Mouse (Mus musculus) hindbrain, embryonic 16.5 days (tissue): Measurements from ENCODE around the gene Cfap54. TPM values are rescaled to one million over a fixed set of nuclear protein-coding genes. Genes with fewer than 3 reads are reported as not detected.

Experiments used
- ATAC-seq: fragments of 200-750 bp; cut with Nextera tagmentation; 2 replicates; pipeline ENCODE4 v1.8.0; 2017; ENCODE audit warnings: moderate TSS enrichment, moderate library complexity
- H3K27ac ChIP-seq: fragments of 300-500 bp; sonication (generic); 2 replicates; pipeline ENCODE4 v1.5.1; 2014; ENCODE audit warnings: low read depth, mild to moderate bottlenecking, control low read depth, low read length, moderate library complexity
- H3K27me3 ChIP-seq: fragments of 300-500 bp; sonication (generic); replicated peaks from 2 replicates; pipeline ENCODE4 v1.6.1; 2014; ENCODE audit warnings: low read length; ENCODE audit not compliant: control insufficient read depth, insufficient read depth
- H3K36me3 ChIP-seq: fragments of 300-500 bp; sonication (generic); 2 replicates; pipeline ENCODE4 v1.6.1; 2014; ENCODE audit warnings: mild to moderate bottlenecking, low read length, moderate library complexity, mixed read lengths; ENCODE audit not compliant: control insufficient read depth, insufficient read depth
- H3K4me1 ChIP-seq: fragments of 300-500 bp; sonication (generic); 2 replicates; pipeline ENCODE4 v1.6.1; 2014; ENCODE audit warnings: low read depth, low read length; ENCODE audit not compliant: control insufficient read depth, insufficient read depth
- H3K4me2 ChIP-seq: fragments of 300-500 bp; sonication (generic); 2 replicates; pipeline ENCODE4 v1.6.1; 2014; ENCODE audit warnings: mild to moderate bottlenecking, low read length, control low read depth, moderate library complexity
- H3K4me3 ChIP-seq: fragments of 300-500 bp; sonication (generic); 2 replicates; pipeline ENCODE4 v1.5.1; 2014; ENCODE audit warnings: mild to moderate bottlenecking, low read length, control low read depth, moderate library complexity
- H3K9ac ChIP-seq: fragments of 300-500 bp; sonication (generic); 2 replicates; pipeline ENCODE4 v1.6.1; 2014; ENCODE audit warnings: low read depth, mild to moderate bottlenecking, control low read depth, low read length, moderate library complexity
- H3K9me3 ChIP-seq: fragments of 300-500 bp; sonication (generic); 2 replicates; pipeline ENCODE4 v1.6.1; 2014; ENCODE audit warnings: mild to moderate bottlenecking, low read length, moderate library complexity; ENCODE audit not compliant: control insufficient read depth
- WGBS: fragments of 180-500 bp; shearing (Covaris S2); extraction: QIAGEN DNeasy Blood & Tissue Kit; methylation state at CpG from one replicate; pipeline ENCODE4 v1.1.7; 2014; 5-methylcytosine and 5-hydroxymethylcytosine counted together
- polyA plus RNA-seq: library from polyadenylated mRNA; unstranded; fragments of >200 nt; fragmentation: Nextera tagmentation; extraction: Ambion mirVana; gene quantifications from 2 replicates; pipeline ENCODE4 v1.2.1, GENCODE M21; 2015

The Cfap54 gene
- polyA plus RNA-seq, 1 experiment from 2014 or later = 3.3 TPM

DNA sequence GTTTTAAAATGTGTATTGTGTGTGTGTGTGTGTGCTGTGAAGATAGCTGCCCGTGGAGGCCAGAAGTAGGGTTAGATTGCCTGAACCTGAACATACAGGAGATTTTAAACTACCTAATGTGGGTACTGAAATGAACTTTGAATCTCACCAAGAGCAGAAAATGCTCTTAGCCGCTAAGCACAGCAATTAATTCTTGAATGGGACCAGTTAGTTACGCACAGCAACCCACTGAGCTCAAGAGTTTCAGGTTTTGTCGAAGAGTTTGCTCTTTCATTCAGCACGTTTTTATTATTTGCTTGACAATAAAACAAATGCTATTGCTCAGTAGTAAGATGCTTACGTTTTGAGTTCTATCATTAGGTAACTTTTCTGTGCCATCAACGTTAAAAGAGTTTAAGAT is 23.9 kb upstream of the Cfap54 start:
- ATAC-seq = no peak
- WGBS = 66% methylated on average over 7 of the region's 7 CpGs
- Histone ChIP-seq H3K9ac (no peak overlapping the region), H3K9me3 (no peaks in the 10 kb centered on the region), H3K27ac (no peak overlapping the region), H3K4me1 (no peaks in the 10 kb centered on the region), H3K36me3 (no peaks in the 10 kb centered on the region), H3K27me3 (no peaks in the 10 kb centered on the region), H3K4me2 (no peak overlapping the region), H3K4me3 (no peak overlapping the region)

DNA sequence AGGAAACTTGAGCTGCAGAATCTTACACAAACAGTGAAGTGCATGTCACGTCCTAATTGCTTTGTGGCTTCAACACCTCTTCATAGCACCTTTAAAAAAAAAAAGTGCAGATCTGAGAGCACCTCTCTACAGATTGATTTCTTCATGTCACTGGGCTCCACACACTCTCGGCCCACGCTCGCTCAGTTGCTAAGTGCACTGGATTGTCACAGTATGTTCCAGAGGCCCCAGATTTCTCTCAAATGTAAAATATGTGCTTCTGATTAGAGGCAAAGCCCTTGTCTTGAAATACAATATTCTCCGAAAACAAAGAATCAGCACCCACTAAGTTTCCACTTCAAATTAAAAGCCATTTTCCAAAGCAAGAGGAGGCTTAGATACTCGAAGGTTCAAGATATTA is 22.9 kb upstream of the Cfap54 start:
- H3K4me3 ChIP-seq = no peak overlapping the region
- no peak for ATAC-seq
- WGBS = 82% methylated on average over 6 of the region's 6 CpGs
- H3K36me3 ChIP-seq = no peaks in the 10 kb centered on the region
- H3K4me1 ChIP-seq = no peaks in the 10 kb centered on the region
- H3K9me3 ChIP-seq = no peaks in the 10 kb centered on the region
- H3K9ac ChIP-seq = no peak overlapping the region
- H3K27ac ChIP-seq = no peak overlapping the region
- H3K4me2 ChIP-seq = no peak overlapping the region
- no peaks in the 10 kb centered on the region for H3K27me3 ChIP-seq

DNA sequence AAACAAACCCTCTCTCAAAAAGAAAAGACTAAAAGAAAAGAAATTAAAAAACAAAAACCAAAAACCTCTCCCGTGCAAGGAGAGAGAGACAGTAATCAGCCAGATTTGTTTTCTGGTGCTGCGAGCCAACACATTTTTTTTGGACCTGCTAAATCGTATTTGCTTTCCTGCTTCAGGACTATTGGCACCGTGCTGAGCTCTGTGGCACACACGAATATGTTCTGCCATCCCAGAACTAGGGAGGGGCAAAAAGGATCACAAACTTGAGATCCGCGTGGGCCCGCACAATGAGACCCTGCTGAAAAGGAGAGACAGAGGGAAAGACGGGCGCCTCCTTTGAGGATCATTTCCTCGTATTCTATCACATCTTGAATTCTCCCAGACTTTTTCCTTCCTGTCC is 22.3 kb upstream of the Cfap54 start:
- Histone ChIP-seq H3K9me3 (no peaks in the 10 kb centered on the region), H3K4me3 (no peak overlapping the region), H3K4me2 (no peak overlapping the region), H3K36me3 (no peaks in the 10 kb centered on the region), H3K27me3 (no peaks in the 10 kb centered on the region), H3K27ac (no peak overlapping the region), H3K9ac (no peak overlapping the region), H3K4me1 (no peaks in the 10 kb centered on the region)
- WGBS = 73% methylated on average over 11 of the region's 11 CpGs
- ATAC-seq = no peak

DNA sequence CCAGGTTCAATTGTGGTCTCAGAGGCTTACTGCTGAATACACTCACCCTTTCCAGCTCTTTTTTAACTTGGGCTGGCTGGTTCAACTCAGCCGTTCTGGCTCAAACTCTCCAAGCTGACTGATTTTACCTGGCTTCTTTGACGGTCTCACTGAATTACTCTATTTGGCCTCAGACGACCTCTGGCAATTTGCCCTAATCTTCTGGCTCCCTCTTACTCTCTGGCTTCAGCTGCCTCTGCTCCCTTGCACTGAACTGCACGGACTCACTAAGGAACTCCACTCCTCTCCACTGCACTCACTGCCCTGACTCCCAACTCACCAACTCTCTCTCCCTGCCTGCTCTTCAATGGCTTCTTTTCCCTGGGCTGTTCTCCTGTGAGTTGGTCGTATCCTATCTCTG is 20.9 kb upstream of the Cfap54 start:
- H3K4me1 ChIP-seq = no peaks in the 10 kb centered on the region
- no peaks in the 10 kb centered on the region for H3K9me3 ChIP-seq
- H3K4me3 ChIP-seq = no peak overlapping the region
- no peaks in the 10 kb centered on the region for H3K27me3 ChIP-seq
- no peak for ATAC-seq
- H3K27ac ChIP-seq = no peak overlapping the region
- no peaks in the 10 kb centered on the region for H3K36me3 ChIP-seq
- WGBS = 69% methylated on average over 5 of the region's 5 CpGs
- H3K4me2 ChIP-seq = no peak overlapping the region
- H3K9ac ChIP-seq = no peak overlapping the region

DNA sequence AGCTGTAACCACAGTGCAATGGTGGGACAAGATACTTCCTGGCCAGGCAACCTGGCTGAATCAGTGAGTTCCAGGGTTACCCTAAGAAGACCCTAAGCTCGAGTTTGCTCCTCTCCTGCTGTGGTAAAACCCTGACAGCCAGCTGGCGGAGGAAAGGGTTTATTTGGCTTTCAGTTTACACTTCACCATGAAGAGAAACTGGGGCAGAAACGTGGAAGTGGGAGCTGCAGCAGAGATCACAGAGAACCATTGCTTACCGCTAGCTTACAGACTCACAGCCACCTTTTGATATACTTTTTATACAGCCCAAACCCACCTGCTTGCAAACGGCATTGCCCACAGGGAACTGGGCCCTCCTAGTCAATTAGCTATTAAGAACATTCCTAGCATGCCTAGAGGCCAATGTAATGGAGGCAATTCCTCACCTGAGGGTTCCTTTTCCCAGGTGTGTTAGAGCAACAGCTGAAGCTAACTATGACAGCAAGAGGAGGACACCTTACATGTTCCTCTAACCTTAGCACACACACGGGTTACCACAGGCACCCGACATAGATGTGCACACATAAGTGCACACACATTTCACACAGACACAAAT is 16.9 kb upstream of the Cfap54 start:
- no peaks in the 10 kb centered on the region for H3K9me3 ChIP-seq
- no peak overlapping the region for H3K27ac ChIP-seq
- no peak for ATAC-seq
- 75% methylated on average over 7 of the region's 7 CpGs for WGBS
- no peak overlapping the region for H3K4me3 ChIP-seq
- no peak overlapping the region for H3K9ac ChIP-seq
- no peaks in the 10 kb centered on the region for H3K4me1 ChIP-seq
- no peaks in the 10 kb centered on the region for H3K27me3 ChIP-seq
- H3K4me2 ChIP-seq = no peak overlapping the region
- no peaks in the 10 kb centered on the region for H3K36me3 ChIP-seq

DNA sequence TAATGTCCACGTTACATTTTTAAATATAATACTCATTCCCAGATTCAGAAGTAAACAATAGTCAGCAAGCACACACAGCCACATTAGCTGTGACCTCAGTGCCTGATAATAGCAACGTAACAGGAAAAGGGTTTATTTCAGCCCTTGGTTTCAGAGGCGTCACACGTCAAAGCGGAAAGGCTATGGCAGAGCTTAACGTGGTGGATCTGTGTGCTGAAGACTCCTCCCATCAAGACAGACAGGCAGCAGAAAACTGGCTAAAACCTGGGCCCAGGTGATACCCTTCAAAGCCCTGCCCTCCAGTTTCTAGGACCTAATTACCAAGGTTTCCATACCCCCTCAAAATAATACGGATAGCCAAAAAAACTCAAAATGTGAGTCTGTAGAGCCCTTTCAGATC is 16.0 kb upstream of the Cfap54 start:
- Histone ChIP-seq H3K27me3 (no peaks in the 10 kb centered on the region), H3K36me3 (no peaks in the 10 kb centered on the region), H3K27ac (no peak overlapping the region), H3K4me1 (no peaks in the 10 kb centered on the region), H3K9me3 (no peaks in the 10 kb centered on the region), H3K9ac (no peak overlapping the region), H3K4me3 (no peak overlapping the region), H3K4me2 (no peak overlapping the region)
- ATAC-seq = no peak
- WGBS = 95% methylated on average over 7 of the region's 7 CpGs

DNA sequence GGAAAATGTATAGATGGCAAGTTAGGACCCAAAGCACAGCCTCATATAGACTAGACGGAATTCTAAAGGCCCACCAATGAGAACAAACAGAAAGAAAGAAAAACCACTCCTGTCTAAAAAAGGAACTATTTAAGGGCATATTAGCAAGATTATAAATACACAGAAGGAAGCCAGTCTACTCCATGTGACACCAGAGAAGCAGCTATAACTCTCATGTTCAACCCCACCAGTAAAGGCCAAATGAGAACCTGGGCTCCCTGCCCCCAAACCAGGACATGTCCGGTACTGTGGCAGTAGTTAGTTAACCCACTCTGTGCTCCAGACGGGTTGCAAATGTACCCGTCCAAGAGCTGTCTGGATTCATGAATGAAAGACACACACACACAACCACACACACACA is 14.4 kb upstream of the Cfap54 start:
- Histone ChIP-seq H3K9ac (no peak overlapping the region), H3K36me3 (no peaks in the 10 kb centered on the region), H3K4me3 (no peak overlapping the region), H3K9me3 (no peaks in the 10 kb centered on the region), H3K4me1 (no peaks in the 10 kb centered on the region), H3K27me3 (no peaks in the 10 kb centered on the region), H3K27ac (no peak overlapping the region), H3K4me2 (no peak overlapping the region)
- ATAC-seq = no peak
- WGBS = 86% methylated on average over 4 of the region's 4 CpGs

DNA sequence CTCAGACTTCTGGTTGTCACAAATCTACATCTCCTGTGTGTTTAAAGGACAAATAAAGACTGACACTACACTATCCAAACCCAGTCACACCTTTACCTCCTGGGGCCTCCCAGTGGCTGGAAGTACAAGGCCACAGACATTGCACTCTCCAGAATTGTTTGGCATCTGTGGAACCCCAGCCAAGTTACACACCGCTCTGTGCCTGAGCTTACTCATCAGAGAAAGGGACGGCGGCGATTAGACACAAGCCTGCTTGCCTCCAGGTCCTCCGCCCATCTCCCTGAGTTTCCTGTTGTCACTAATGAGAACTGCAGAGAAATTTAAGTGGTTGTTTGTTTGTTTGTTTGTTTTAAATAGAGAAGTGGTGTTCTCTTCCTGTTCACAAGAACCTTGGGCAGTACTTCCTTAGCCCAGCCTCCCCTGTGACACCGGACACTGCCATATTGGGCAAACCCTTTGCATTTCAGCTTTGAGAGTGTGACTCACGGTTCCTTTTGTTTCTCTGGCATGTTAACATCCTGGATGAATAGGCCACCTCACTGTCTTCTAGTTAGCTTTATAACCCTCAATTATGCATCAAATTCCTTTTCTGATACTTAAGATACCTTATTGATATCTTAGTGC is 13.7 kb upstream of the Cfap54 start:
- Histone ChIP-seq H3K36me3 (no peaks in the 10 kb centered on the region), H3K9ac (no peak overlapping the region), H3K4me2 (no peak overlapping the region), H3K4me3 (no peak overlapping the region), H3K27ac (no peak overlapping the region), H3K27me3 (no peaks in the 10 kb centered on the region), H3K4me1 (no peaks in the 10 kb centered on the region), H3K9me3 (no peaks in the 10 kb centered on the region)
- WGBS = 89% methylated on average over 7 of the region's 7 CpGs
- no peak for ATAC-seq

DNA sequence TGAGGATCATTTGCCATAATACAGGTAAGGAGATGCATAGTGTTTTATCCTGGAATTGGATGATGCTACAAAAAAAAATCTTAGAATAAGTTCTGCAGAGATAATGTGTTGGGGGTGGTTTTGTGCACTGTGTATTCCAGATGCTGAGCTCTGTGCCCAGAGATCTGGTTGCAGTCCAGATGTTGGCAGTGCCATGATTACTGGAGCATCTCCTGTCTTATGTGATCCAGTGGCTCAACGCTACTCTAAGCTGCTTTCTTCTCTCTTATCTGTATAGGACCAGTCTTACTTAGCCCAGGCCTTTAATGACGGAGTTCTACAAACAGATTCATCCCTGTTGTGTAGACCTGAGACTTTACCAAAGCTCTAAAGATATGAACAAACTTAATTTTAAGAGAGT is 10.5 kb upstream of the Cfap54 start:
- no peak for ATAC-seq
- Histone ChIP-seq H3K4me2 (no peak overlapping the region), H3K9ac (no peak overlapping the region), H3K27ac (no peak overlapping the region), H3K27me3 (no peaks in the 10 kb centered on the region), H3K36me3 (no peaks in the 10 kb centered on the region), H3K4me1 (no peaks in the 10 kb centered on the region), H3K9me3 (no peaks in the 10 kb centered on the region), H3K4me3 (no peak overlapping the region)
- 87% methylated on average over 2 of the region's 2 CpGs for WGBS
